Mouse (Mus musculus) heart, adult 2 months (tissue): ENCODE results near the gene Cpne7.

ENCODE experiments used
- CTCF ChIP-seq: fragments of 200-600 bp; IDR thresholded peaks from 2 replicates; pipeline ENCODE4 v1.8.1; 2022; ENCODE audit warnings: antibody characterized with exemption, mild to moderate bottlenecking, moderate library complexity
- EP300 ChIP-seq: fragments of 200-500 bp; IDR thresholded peaks from 2 replicates; pipeline ENCODE4 v1.6.1; 2011; ENCODE audit warnings: low read depth, low read length, control low read depth; ENCODE audit not compliant: insufficient read depth
- POLR2A ChIP-seq: fragments of 200-500 bp; IDR thresholded peaks from 2 replicates; pipeline ENCODE4 v1.6.1; 2011; ENCODE audit warnings: mild to moderate bottlenecking, low read depth, low read length, control low read depth; ENCODE audit not compliant: insufficient read depth

GRCm38 (mm10) chr8:123087289-123087688 is 29.9 kb upstream of the Cpne7 start:
- no peak for TF ChIP-seq CTCF
- TF ChIP-seq POLR2A = no peak
- no peak for TF ChIP-seq EP300
